Mouse (Mus musculus) cerebellum, postnatal 4 days (tissue): ENCODE measurements around the gene Snd1.

ENCODE experiments used
- DNase-seq, 2 experiments: peaks; one replicate each; pipeline ENCODE4 v3.0.0; 2022; ENCODE audit warnings: low spot score in 2 of 2, mixed read lengths in 1 of 2

Gene Snd1

GRCm38 (mm10) chr6:28836600-28836999 lies 361.7 kb downstream of the Snd1 start:
- DNase-seq: no peak

GRCm38 (mm10) chr6:28841569-28841968 lies 366.6 kb downstream of the Snd1 start:
- DNase-seq: no peak

DNA sequence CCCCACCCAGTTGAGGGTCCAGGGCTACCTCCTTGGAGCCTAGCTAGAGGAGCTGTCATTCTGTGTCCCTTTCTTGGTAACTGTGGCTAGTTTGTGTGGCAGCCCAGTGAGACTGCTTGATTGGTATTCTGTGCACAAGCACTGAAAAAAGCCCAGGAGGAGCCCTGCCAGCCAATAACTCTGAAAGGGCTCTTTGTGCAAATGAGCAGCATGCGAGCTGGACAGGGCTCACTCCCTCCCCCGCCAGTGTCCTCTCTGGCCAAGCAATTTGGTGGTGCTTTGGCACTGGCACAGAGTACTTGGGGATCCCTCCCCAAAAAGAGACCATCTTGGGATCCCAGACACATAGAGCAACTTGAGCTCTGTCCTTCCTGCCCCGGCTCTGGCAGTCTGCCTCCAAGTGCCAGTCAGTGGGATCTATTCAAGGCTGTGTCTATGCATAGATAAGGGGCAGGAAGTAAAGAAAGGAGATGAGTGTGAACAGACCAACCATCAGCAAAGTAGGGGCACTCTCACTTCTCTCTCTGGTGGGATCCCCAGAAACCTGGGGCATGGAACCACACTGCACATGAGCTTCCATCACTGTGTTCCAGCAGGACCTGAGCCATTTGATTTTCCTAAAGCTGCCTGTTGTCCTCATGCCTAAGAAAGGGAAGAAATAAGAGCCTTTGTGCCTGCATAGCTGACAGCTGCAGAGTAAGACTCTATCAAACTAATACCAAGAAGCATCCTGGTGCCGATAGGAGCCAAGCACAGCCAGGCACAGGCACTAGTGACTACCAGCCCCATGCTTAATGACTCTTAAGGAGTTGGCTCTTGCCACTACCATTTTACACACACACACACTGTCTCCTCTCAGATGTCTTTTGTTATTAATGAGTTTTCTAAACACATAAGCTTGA lies 367.7 kb downstream of the Snd1 start:
- peak; percentile 32 to 59 for DNase-seq

- DNase-seq: no peak
These were observed 370.7 kb downstream of the Snd1 start for GRCm38 (mm10) chr6:28845610-28846009.

DNA sequence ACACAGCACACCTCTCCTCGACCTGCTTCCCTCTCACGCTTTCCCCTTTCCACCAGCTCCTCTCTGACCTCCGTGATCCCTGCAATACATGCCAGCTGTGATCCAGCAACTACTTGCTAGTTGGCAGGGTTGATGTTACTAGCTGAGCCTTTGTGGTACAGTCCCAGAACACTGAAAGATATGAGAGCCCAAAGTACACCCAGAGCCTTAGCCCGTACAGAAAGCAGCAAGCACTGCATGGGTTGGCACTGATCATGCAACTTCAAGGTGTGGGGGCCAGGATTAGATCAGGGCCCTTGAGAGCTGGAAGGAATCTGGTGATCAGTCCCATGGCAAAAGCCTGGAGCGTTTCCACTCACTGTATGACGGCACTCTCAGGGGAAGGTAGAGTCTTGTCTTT lies 372.7 kb downstream of the Snd1 start:
- DNase-seq: no peak

DNA sequence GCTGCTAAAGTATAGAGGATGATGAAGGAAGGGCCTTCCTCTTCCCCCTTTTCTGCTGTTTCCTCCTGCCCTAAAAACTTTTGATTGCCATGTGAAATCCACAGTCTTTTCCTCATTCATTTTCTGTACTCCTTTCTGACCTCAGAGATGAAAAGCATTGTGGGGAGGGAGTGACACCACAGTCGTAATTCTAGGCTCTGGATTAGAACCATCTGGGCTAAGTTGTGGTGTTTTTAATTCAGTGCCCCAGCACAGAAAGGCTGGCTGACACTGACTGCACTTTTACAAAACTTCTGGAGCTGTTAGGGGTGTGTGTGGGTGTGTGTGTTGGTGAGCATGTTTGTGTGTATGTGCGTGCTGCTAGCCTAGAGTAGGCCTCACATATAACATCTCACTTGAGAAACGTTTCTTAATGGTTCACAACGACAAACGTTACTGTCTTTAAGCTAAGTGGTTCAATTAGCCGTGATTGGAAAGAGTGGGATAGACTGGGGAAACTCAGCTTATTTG lies 373.4 kb downstream of the Snd1 start:
- DNase-seq: no peak

- DNase-seq: no peak
These were observed 374.0 kb downstream of the Snd1 start for GRCm38 (mm10) chr6:28848891-28849290.

DNA sequence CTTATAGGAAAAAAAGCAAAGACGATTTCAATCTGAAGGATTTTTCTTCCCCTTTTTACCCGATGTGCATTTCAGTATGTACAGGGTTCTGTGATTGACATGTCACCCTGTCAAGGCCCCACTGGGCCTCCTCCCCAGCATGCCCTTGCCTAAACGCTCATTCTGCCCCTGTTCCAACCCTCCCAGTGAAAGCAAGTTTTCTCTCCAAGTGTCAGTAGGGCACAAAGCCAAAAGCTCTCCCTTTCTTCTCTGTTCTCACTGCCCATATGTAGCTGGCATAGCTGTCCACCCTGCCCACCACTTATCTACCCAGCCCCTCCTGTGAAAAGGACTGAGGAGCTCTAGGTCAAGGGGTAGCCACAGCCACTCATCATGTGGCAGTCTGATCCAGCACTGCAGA lies 374.4 kb downstream of the Snd1 start:
- no peak for DNase-seq

- DNase-seq: no peak
These were observed 375.5 kb downstream of the Snd1 start for GRCm38 (mm10) chr6:28850326-28850900.

DNA sequence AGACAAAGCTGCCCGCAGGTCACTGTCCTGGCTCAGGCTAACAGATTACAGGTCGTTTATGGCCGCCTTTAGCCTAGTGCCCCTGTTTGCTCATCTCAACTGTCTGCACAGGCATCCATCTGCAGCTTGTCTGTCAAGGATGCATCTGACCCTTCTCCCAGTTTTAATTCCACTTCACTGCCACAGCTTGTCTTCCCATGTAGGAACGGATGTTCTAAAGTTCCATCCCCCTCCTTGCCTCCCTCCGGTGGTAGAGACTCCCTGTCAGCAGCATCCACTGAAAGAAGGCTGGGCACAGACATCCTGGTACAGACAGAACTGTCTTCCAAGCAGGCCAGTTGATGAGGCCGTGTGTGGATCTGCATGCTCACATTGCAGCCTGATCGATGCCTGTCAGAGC lies 377.4 kb downstream of the Snd1 start:
- no peak for DNase-seq

DNA sequence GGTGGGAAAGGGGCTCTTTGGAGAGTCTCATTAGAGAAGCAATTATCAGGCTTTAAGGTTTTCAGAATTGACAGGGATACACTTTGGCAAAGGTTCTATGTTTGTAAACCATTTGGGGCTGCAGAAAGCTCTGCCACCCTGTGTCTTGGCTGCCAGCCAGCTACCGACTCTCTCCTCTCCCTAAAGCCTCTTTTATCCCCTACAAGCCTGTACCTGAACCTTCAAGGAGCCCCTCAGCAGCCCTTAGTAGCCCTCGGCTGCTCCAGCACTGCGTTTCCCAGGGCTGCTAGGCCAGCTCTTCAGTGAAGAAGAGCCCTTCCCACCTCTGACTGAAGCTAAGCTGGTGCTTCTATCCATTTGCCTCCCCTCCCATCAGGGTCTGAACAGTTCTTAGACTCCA lies 378.2 kb downstream of the Snd1 start:
- no peak for DNase-seq

GRCm38 (mm10) chr6:28853654-28854053 lies 378.7 kb downstream of the Snd1 start:
- no peak for DNase-seq

DNA sequence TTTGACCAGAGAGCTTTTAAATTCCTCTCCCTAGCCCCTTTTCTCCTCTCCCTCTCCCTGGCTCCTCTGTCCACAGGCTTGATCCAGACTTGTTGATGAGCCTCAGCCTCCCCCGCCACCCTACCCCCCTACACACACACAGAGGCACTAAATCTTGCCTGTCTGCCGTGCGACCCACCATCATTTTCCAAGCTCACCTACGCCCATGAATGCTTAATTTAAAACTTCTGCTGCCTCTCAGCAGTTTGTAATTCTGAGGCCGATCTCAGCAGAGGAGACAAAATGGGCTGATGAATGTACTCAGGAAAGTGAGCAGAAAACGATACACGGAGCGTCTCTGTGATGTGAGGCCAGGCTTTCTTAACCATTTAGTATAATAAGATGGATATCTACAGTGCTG lies 379.7 kb downstream of the Snd1 start:
- no peak for DNase-seq

DNA sequence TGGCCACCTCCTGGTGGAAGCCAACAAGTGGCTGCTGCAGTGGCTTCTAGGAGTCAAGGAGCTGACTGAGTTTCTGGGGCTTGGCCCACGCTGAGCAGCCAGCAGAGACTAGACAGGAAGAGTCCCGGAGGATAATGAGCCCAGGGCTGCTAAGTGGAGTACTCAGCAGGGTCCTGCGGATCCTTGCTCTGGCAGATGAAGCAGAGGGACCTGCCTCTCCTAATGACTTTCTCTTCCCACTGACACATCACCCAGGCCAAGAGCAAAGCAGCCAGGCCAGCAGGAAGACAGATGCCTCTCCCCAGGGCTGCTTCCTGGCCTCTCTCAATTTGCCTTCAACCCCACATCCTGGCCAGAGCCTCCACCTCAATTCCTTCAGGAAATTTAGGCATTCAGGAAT lies 380.5 kb downstream of the Snd1 start:
- no peak for DNase-seq

DNA sequence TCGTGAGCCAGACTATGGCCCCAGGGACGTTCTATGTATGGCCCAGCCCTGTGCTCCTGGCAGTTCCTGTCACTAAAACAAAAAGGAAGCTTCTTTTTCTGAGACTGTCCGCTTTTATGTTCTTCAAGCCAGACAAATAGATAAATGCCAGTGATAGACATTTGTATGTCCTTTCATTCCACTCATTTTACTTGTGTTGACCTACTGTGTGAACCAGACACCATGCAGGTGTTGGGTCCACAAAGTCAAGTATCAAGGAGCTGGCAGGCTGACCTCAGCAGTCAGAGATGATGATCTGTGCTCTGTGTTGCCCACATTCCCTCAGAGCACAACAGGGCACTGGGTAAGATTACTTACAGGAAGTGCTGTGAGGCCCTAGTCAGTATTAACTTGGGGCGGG lies 381.9 kb downstream of the Snd1 start:
- no peak for DNase-seq

GRCm38 (mm10) chr6:28857198-28858180 lies 382.6 kb downstream of the Snd1 start:
- DNase-seq: no peak

- DNase-seq: no peak
These were observed 384.2 kb downstream of the Snd1 start for GRCm38 (mm10) chr6:28859094-28859493.

GRCm38 (mm10) chr6:28860450-28860849 lies 385.5 kb downstream of the Snd1 start:
- DNase-seq: no peak

GRCm38 (mm10) chr6:28860922-28861321 lies 386.0 kb downstream of the Snd1 start:
- no peak for DNase-seq

GRCm38 (mm10) chr6:28862304-28862703 lies 387.4 kb downstream of the Snd1 start:
- DNase-seq: no peak

DNA sequence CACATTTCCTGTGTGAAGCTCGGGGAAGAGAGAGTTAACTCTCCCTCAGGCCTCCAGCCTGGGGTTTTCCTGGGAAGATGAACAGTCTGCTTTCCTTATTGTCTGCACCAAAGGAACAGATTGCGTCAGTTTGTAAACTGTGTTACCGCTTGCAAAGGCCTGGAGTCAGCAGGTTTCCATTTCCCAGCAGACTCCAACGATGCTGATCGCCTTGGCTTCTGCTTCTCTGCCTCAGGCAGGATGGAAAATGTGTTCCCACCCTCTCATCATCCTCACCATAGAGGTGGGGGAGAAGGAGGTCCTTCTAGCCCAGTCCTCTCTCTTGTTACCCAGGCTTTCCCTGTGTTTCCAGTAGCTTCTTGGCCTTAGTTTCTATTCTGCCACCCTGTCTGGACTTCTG lies 389.7 kb downstream of the Snd1 start:
- DNase-seq: no peak

GRCm38 (mm10) chr6:28865112-28865511 lies 390.2 kb downstream of the Snd1 start:
- no peak for DNase-seq
